Mouse (Mus musculus): Measurements from ENCODE around the gene Rsrp1.
"Not testable (repeated sequence)": the region's sequence is repeated elsewhere in the genome, so short reads cannot be mapped to it uniquely, and the experiment has no call there.

Gene Rsrp1

DNA sequence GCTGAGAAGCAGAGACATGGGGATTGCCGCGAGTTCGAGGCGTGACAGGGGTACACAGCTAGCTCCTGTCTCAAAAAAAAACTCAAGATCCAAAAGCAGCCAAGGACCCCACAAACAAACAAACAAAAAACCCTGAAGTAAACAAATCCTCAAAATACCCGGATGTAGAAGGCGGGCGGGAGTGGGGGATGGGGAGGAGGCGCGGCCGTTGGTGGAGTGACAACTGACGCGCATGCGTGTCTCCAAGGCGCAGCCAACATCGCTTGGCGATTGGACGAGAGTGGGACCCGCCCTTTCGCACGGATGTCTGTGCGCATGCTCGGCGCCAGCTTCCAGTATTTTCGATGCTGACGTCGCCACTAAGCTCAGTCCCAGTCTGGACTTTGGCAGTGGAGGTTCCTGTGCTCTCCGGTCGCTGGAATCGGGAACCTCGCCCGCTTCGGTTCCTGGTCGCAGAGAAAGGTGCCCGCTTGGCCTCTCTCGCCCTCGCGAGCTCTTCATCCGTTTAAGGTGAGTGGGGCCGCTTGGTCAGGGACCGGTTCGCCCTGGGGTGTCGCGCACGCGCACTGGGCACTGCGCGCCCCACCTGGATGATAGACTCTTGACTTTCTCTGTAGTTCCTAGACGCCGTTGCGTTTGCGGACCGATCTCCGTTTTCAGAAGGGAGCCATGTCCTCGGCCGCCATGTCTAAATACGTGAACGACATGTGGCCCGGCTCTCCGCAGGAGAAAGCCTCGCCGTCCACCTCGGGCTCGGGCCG, at the start of gene Rsrp1:
TSS of gene Rsrp1 (plus strand) at position 335 of the 761 bp plus-strand sequence.
- peak; percentile 98 for DNase-seq

DNA sequence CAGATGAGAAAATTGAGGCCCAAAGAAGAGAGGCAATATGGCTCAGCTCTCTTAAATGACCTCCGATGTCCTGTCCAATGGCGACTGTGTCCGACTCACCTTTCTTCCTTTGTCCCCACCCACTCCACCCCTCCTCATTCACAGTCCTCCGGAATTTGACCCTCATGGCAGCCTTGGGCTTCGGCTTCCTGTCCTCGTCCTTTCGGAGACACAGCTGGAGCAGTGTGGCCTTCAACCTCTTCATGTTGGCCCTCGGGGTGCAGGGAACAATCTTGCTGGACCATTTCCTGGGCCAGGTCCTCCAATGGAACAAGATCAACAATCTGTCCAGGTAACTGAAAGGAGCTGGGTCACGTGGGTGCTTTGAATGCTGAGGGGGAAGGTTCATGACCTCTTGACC, 47.2 kb upstream of the Rsrp1 start:
- DNase-seq = no peak

DNA sequence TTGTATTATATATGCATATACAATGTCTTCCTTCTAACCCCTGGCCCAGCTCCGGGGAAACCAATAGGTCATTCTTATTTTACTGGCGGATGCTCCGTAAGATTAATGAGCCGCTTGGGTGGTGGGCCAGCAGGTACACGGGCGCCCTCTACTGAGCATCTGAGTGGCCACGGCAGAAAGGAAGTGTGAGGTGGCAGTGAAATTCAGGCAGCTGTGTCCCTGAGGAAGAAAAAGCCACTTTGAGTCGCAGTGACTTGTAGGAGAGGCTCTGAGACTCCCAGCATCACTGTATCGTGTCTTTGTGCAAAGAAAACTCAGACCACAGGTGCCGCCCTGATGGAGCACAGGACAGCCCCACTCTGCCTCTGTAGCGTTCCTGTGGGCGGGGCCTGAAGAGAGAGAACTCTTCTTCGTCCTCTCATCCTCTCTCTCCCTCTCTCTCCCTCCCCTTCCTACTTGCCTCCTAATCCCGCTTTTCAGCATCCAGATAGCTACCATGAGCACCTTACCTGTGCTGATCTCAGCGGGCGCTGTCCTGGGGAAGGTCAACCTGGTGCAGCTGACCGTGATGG, 43.9 kb upstream of the Rsrp1 start:
- DNase-seq = peak; percentile 78

DNA sequence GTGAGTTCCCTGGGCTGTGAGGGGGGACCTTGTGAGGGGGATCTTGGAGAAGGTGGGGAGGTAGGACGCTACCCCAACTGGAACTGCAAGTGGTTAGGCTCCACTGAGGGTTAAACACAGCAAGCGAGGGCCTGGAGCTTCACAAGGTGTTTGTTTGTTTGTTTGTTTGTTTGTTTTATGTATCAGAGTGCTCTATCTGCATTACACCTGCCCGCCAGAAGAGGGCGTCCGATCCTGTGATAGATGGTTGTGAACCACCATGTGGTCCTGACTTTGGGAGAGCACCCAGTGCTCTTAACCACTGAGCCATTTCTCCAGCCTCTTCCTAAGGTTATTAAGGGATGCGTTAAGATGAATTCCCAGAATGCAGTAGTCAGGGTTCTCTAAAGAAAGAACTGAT, 43.4 kb upstream of the Rsrp1 start:
- no peak for DNase-seq

DNA sequence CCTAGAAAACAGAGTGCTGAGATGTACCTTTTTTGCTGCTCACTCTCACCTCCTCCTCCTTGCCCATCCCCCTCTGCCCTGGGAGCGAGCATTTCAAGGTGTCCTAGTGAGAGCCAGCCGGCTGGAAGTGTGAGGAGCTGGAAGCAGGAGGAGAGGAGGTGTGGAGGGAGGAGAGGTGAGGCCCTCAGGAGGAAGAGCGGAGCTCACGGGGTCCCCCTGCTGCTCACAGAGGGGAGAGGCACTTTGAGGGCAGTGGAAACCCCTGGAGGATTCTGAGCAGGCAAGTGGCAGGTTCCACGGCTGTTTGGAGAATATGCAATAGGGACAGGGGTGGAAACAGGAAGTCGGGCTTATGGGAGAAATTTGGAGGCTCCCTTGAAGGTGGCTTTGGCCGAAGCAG, 40.1 kb upstream of the Rsrp1 start:
- DNase-seq = no peak

DNA sequence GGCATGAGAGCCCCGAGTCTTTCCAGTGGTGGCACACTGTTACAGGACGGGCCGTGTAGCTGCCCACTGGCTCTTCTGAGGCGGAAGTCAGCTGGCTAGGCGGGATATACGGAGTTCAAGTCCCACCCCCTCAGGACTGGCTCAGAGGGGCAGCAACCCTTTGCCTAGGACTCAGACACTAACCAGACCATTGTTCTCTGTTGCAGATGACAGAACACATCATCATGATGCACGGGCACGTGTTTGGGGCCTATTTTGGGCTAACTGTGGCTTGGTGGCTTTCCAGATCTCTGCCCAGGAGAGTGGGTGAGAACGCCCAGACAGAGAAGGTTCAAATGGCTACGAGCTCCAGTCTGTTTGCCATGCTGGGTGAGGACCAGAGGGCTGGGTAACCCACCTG, 39.6 kb upstream of the Rsrp1 start:
- no peak for DNase-seq

DNA sequence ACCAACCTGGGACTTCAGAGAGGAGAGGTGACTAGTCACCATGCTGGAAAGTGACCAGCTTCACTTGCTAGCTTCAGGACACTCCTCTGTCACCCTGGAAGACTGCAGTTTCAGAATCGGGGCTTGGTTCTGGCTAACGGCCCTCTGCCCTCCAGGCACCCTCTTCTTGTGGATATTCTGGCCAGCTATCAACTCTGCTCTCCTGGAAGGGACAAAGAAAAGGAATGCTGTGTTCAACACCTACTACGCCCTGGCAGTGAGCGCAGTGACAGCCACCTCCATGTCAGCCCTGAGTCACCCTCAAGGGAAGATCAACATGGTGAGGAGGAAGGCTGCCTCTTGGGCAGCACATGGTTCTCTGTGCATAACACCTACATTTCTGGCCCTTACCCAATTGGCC, 39.0 kb upstream of the Rsrp1 start:
- no peak for DNase-seq

DNA sequence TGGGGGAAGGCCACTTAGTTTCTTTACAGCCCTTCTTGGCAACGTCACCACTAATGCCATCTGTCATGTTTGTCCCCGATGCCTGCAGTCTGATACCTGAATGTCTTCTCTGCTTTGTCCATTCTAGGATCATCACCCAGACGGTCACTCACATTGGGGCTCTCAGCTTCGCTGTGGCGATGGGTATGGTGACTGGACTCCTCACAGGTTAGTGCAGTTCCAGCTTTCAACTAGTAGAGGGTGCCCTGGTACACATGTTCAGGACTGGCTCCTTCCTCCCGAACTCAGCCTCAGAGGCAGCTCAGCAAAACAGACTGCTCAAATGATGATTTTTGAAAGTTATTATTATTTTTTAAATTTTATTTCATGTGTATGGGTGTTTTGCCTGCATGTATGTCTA, 31.3 kb upstream of the Rsrp1 start:
- DNase-seq = peak; percentile 84

DNA sequence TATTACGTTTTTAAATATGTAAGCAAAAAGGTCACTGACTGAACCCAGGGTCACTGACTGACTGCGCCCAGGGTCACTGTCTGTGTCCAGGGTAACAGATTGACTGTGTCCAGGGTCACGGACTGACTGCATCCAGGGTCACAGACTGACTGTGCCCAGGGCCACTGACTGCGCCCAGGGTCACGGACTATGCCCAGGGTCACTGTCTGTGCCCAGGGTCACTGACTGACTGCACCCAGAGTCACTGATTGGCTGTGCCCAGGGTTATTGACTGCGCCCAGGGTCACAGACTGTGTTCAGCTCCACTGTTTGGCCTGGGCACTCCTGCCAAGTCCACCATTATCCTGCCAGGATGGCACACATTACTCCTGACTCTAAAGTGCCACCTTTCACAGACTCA, 26.1 kb upstream of the Rsrp1 start:
- DNase-seq = no peak

DNA sequence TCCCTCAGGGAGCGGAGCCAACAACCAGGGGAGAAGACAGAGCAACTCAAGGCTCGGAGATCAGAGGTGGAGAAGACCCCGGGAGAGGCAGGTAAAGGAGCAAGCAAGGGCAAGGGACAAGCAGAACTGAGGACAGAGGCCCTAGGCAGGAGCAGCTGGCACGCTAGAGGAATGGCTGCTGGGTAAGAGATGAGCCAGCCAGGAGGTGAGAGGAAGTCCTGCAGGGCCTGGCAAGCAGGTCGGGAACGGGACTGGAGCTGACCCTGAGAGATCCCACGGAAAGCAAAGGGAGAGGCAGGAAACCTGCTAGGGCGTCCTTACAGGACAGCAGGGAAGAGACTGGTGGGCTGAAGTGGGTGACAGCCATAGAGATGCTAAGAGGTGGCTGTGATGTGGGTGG, 22.3 kb upstream of the Rsrp1 start:
- no peak for DNase-seq

DNA sequence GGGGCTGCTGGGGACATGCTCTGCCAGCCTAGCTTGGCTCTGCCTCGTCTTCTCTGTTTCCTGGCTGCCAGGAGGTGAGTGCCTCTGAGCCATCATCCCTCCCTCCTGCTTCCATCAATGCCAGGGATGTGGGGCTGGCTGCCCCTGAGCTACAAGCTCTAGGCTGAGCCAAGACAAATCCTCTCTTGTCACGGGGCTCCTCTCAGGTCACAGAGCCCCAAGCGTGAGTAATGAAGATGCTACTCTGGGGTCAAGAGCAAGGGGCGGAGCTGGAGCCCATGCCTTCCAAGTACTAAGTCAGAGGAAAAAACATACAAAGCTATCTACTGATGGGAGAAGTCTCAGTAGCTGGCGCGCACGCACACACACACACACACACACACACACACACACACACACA, 20.3 kb upstream of the Rsrp1 start:
- DNase-seq = no peak

DNA sequence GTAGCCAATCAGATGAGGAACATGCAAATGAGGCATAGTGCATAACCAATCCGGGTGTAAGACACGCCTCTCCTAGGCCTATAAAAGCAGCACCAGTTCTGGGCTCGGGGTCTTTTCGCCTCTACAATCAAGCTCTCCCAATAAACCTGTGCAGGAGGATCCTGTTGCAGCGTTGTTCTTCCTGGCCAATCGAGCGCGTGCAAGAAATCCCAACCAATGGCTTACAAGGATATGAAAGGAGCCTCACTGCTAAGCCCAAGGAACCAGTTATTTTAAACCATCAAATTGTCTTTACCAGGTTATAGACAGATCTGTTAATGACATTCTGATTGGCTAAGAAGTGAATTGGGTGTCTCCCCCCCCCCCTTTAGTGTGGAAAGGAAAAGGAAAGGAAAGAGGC, 12.0 kb upstream of the Rsrp1 start:
- DNase-seq = not testable (repeated sequence)

DNA sequence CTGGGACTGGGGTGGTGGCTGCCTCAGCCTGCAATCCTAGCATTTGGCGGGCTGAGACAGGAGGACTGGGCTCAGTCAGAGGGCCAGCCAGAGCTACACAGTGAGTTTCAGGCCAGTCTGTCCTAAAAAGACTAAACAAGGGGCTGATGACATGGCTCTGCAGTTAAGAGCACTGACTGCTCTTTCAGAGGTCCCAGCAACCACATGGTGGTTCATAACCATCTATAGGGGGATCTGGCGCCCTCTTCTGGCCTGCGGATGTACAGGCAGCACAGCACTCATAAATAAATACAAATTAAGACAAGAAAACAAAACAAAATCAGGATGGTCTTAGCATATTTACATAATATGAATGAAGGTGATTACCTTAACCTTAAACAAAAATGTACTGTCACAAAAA, 10.0 kb upstream of the Rsrp1 start:
- peak; percentile 77 for DNase-seq

DNA sequence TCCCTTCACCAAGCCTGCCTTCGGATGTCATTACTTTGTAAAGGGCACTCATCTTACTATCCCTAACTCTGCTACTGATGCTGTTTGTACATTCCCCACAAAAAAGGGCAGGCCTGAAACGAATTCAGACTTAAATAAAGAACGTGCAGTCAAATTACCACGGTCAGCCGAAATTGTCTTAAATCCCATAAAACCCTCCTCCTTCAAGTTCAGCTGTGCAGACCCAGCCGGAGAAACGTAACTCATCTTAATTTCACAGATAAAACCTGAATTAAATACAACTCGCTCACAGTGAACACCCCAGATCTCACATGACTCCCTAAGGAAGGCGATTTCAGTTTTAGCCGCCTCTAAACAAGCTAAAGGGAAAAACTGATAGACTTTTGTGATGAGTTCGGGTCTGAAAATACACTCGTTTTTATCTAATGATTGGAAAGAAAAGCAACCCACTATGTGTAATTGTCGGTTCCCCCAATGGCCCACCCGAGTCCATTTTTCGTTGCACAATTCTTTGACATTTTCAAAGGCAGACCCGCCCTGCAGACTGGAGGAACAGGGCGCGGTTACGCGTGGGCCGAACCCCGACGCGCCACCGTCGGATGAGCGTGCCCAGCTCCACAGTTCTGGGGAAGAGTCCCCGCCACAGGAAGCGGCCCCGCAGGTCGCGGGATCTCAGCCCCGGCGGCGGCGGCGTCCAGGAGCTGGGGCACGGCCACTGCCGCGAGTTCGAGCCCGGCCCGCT, 9.1 kb upstream of the Rsrp1 start:
- no peak for DNase-seq

DNA sequence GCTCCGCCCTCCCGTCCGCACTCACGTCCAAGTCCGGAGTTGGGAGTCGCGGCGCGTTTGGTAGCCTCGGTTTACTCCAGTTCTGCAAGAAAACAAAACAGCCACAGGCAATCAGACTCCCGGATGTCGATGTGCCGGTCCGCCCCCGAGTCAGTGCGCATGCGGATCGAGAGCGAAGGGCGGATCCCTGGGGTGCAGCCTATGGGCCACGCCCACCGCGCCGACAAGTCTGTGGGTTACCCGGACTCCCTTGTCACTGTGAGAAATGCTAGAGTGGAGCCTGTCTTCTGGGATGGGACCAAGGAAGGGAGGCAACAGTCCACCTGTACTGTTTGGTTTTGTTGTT, 8.6 kb upstream of the Rsrp1 start, which contains the start of gene Tmem50a:
TSS of gene Tmem50a (minus strand) at position 161 of the 346 bp plus-strand sequence.
- DNase-seq = peak; percentile 83

DNA sequence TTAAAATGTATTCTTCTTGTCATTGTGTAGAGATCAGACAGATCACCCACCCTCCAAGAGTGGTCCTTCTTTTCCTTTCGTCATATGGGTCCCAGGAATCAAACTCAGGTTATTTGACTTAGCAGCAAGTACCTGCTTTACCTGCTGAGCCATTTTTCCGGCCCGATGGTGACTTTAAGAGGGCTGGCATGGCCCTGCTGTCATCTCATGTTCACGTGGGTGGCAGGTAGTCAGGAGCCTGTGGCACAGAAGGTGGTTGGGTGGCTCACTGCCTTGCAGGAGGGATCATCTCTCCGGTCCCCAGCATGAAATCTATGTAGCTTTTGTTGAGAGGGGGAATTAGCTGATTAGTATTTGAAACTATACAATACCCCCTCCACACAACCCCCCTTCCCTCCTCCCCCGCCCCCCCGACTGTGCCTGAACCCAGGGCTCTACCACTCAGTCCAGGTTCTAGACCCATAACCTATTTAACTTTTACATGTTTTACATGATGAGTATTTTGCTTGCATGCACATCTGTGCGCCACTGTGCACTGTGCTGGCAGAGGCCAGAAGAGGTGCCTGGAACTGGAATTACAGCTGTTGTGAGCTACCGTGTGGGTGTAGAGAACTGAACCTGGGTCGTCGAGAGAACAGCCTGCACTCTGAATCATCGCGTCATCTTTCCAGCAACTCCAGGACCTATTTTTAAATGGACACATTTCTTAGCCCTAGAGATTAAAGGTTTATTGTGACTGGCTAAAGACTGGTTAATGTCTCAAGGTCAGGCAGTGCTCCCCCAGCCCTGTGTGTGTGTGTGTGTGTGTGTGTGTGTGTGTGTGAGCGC, 8.0 kb upstream of the Rsrp1 start:
- no peak for DNase-seq

DNA sequence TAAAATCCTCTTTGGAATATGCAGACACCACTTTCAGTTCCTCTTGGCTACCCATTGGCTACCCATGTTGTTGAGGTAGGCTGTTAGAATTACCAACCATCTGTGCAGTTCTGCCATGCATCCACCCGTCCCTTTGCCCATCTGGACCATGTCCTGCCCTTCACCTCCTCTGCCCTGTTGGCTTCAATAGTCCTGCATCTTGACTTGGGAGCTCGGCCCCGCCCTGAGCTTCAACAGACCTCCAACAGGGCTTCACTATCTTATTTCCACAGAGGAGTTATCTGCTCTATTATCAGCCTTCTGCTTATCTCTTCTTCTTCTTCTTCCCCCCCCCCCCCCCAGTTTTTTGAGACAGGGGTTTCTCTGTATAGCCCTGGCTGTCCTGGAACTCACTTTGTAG, 6.2 kb upstream of the Rsrp1 start:
- DNase-seq = no peak

DNA sequence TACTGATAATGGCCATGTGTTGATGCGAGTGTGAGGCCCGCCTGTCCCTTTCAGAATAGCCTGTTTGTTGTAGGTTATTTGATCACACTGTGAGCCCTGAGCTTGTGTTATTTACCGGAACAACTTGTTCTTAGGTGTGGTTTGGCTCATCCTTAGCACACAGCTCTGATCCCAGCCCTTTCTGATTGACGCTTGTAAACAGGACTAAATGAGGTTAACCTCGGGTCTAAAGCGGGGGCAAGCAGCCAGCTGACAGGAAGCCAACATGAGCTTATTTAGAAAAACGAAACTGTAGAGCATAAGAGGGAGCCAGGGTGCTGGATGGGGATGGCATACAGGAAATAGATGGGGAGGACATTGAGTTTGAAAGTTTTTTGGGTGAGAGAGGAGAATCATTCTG, 5.0 kb upstream of the Rsrp1 start:
- no peak for DNase-seq

DNA sequence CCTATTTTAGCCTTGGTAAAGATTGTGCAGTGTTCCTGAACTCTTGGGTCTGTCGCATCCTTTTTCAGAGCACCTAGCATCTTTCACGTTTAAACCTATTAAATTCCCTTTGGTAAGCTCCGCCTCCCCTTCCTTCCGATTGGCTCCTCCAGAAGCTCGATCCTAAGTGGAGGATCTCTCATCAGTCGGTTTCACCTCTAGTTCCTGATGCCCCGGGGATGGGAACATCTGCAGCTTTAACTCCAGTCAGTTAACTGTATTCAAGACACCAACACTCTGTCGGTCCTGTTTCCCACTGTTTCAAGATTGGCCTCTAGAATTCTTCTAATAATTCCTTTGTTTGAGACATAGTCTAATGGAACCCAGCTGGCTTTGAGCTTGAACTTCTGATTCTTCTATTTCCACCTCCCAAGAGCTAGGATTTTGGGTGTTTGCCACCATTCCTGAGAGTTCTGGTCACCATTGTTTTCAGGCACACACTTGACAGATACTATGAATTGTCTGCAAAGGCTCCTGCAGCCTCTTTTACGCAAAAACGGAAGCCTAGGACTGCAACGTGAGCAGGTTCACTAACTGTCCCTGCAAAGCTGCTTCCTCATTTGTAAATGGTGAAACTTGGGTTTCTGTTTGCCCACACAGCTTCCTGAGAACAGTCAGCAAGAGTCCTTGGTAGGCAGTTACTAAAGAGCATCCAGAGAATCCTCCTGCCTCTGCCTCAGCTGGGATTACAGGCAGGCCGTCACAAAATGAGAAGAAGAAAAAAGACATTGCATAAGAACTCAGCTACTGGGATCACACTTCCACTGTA, 3.5 kb upstream of the Rsrp1 start:
- no peak for DNase-seq

DNA sequence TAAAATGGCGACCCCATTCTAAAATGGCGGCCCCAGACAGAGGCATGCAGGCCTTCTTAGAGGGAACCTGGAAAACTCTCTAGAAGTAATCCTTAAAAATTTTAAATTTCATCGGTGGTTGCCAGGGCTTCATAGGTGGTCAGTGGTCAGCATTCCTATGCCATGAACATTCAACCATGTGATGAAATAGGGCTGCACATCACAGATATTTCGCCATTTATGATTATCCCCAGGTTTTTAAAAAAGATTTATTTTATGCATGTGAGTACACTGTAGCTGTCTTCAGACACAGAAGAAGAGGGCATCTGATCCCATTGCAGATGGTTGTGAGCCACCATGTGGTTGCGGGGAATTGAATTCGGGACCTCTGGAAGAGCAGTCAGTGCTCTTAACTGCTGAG, 2.8 kb upstream of the Rsrp1 start:
- no peak for DNase-seq

DNA sequence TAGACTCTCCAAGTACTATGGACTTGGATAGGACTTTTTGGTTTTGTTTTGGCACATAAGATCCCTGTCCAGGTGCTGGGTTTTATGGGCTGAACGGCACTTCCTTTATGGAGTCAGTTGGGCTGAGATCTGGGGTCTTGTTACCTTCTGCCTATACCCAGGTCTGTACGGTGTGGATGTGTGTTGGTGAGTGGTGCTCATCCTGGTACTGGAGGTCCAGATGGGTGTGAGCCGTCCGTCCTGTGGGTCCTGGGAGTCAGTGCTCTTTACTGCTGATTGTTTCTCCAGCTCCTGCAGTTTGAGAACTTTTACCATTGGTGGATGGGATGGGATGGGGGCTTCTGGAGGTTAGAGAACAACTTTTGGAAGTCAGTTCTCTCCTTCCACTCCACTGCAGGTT, 1.7 kb upstream of the Rsrp1 start:
- DNase-seq = no peak

DNA sequence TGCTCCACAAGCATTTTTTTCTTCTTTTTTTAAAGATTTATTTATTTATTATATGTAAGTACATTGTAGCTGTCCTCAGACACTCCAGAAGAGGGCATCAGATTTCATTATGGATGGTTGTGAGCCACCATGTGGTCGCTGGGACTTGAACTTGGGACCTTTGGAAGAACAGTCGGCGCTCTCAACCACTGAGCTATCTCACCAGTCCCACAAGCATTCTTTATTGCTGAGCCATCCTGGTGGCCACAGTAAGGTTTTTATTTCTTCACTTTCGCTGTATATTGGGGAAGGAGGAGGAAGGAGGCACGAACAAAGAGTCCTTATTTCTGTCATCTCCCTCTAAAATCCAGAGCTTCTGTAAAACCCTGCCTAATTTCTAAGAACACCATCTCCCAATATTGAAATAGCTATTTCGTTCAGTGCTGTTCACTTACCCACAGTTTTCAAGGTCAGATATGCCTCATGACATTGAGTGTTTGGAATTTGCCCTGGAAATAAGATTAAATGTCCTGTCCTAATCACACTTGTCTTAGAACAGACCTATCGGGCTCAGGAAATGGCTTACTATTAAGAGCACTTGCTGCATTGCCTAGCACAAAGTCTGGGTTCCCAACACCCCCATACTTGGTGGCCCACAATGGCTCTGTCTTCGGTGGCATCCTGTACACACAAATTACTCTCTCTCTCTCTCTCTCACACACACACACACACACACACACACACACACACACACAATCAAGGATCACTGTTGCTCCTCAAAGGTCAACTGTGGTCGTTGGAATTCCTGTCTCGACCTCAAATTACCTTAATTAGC, 1.1 kb upstream of the Rsrp1 start:
- DNase-seq = no peak

Data from cerebellum, adult 9-10 months (tissue).